Mouse (Mus musculus): ENCODE measurements at regions not wholly inside any gene's neighbourhood (a gene's known extent, or its start where the extent isn't known, plus 50 kb on each side); places are given as distances from the start of the nearest gene placed in this dataset.

DNA sequence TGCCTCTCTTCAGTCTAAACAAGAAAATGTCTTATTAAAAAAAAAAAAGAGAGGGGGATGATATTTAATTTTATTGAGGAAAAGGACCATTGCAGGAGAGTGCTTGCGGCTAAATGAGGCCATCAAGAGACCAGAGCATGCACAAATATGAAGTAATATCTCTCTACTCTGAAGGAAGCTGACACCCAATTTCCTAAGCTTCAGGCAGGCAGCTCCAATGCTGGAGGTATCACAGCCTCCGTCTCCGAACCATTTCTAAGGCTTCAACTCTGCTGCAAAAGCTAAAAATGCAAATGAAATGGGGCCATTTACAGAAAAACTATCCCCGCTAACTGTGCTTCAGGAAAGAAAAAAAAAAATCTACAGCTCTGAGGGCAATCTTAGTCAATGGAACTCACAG, 164.4 kb upstream of the Camk1g start:
- TF ChIP-seq POLR2A (IDR thresholded peaks at IDR 0.05; ENCODE audit: borderline replicate concordance, control insufficient read depth, low read depth, low read length) (no peak), CTCF (IDR thresholded peaks at IDR 0.05; ENCODE audit: control insufficient read depth, insufficient read depth, low read length) (no peak)
